Mouse (Mus musculus): ENCODE data around the gene Plpp4.
A peak's percentile ranks its signal among the peaks of the same experiment; 100 is the strongest.

Plpp4 gene

DNA sequence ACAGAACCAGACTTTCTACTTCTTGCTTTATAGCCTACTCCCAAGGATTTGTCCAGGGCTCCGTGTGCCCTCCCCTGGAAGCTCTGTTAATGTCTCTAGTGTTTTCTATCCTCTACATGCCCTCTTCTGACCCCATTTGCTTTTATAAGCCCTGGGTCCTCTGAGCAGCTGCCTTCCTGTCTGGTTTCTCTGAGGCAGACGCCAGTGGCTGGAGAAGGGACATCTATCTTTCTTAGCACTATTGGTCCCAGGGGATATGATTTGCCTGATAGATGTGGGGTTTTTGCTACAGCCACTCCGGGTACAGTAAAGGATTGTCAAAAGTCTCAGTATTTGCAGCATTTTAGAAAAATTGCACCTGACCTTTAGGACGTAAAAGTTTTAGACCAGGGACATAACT lies 46.5 kb downstream of the Plpp4 start:
- DNase-seq = no peak

DNA sequence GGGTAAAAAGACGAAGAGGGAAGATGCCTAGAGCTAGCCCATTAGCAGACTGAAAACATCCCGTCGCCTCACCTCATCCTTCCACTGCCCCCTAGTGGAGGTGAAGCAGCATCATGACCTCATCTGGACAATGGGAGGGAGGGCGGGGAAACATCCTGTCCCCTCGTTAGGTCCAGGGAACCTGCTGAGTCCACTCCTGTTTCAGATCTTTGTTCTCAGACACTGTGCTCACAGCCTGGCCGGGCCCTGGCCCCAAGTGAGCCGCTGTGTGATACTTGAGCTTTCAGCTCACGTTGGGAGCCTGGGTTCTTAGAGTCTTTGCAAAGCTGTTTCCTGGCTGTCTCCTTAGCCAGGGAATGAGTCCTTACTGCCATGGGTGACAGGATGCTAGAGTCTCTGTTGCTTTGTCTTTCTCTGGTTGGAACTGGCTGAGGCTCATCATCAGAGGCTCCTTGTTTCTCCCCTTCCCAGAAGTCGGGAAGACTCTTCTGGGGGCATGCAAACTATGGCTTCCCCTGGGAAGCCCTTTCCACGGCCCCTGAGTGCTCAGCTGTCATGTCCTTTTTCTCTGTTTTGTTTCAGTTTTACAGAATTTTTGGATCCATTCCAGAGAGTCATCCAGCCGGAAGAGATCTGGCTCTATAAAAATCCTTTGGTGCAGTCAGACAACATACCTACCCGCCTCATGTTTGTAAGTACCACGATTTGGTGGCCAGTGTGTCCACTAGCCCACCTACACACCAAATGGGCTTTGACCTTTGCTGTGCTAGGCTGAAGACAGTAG lies 50.4 kb downstream of the Plpp4 start:
- DNase-seq = peak; percentile 8 to 14

DNA sequence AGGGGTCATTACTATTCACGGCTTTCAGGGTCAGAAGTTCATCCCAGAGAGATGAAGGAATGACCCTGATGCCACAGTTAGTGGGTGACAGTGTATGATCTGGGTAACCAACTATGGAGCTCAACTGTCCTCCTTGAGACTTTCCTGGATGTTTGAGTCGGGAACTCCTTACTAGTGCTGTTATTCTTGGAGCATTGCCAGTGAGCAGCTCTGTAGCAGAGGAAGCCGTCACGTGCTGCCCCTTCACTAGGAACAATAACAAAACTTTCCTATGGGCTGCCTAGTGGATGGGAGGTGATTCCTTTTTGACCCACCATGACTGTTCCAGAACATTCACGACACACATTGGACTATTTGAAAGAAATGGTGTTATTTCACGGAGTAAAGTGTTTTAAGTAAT lies 51.8 kb downstream of the Plpp4 start:
- no peak for DNase-seq

DNA sequence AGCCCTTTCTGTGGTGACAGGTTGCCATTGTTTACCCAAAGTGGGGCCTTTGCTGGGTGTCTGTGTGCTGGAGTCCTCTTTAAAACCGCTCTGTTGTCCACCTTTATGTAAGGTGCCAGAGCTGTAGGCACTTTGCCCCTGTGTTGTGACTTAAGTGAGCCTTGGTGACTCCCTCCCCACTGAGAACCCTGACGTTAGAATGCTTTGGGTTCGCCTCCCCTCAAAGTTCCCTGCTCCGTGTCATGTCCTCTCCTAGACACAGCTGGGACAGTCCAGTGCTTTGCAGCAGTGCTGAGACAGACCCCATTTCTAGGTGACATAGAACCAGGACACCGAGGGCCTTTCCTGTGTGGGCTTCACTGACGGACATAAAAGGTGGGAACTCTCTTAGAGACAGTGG lies 55.7 kb downstream of the Plpp4 start:
- DNase-seq = no peak

DNA sequence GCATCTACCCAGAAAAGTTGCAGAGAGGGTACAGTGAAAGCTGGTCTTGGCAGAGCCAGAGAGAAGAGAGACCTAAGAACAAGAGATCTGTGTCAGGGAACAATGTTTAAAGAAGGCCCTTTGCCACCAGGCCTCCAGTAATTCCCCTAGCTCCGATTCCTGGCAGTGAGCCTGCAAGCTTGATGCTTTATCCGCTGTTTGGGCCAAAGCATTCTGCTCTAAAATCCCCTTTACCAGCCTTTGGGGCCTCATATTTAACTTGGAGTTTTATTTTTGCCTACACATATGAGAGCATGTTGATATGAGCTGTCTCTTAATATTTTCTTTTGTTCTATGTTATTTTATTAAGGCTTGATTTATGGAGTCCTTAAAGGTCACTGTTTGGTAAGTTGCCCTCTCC lies 57.1 kb downstream of the Plpp4 start:
- no peak for DNase-seq

DNA sequence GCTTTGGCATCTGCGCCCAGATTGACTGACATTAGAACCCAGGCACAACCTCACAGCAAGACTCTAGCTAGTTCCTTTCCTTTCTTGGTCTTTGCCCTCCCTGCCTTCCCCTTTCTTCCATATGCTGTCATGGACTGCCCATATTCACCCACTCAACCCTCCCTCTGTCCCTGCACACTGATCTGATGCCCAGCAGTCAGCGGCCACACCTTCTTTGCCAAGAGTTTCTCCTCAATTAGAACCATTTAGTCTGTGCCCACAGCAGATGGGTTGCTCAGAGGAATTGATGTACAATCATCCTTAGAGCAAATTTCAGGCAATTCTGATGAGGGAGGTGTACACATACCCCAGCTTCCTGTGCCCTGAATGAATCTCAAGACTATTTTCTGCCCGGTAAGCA lies 83.3 kb downstream of the Plpp4 start:
- peak in 1 of 2 experiments; percentile 6 for DNase-seq

DNA sequence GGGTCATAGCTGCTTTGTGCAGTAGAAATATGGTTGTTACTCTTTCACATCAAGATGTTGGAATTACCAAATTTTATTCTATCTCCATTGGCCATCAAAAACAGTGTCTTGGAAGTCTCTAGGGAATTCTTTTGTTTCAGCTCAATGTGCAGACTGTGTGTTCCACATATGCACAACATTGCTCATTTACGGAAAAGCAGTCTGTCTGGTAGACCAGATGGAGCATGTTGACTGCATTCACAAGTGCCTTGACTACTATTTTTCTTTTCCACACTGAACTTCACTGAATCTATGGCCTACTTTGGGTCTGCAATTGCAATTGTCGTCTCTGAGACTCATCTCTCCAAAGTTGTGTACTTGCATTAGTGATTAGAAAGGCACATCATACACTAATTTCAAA lies 98.7 kb downstream of the Plpp4 start:
- DNase-seq = no peak

DNA sequence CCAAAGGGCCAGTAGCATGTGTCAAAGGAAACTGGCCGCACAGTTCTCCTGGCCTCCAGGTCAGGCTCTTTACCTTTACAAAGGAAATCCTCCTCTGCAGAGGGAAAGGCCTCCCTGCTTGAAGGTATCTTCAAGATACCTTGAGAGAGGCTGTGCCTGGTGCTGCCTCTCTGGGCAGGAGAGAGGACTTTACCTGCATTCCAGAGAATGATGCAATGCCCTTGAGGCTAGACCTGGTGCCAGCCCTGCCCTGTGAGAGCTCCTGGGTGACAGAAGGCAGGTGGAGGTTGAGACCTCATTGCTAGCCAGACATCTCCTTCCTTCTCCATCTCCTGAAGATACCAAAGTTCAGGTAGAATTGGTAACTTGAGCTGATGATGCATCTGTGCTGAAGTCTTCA lies 118.5 kb downstream of the Plpp4 start:
- DNase-seq = no peak

DNA sequence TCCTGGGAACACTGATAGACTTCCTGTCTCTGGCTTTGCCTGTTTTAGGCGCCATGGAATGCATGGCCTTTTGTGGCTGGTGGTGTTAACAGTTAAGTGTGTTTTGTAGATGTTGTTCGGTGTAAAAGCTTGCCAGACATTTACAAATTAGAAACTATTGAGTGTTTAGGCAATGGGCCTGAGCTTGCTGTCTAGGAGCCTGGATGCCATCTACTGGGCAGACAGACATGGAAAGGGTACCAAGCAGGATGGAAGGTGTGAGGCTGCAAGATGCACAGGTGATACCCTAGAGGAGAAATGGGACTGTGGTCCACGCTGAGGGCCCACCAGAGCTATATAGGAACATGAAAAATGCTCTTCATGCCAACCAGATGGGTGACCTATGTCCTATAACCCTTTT lies 128.3 kb downstream of the Plpp4 start:
- no peak for DNase-seq

DNA sequence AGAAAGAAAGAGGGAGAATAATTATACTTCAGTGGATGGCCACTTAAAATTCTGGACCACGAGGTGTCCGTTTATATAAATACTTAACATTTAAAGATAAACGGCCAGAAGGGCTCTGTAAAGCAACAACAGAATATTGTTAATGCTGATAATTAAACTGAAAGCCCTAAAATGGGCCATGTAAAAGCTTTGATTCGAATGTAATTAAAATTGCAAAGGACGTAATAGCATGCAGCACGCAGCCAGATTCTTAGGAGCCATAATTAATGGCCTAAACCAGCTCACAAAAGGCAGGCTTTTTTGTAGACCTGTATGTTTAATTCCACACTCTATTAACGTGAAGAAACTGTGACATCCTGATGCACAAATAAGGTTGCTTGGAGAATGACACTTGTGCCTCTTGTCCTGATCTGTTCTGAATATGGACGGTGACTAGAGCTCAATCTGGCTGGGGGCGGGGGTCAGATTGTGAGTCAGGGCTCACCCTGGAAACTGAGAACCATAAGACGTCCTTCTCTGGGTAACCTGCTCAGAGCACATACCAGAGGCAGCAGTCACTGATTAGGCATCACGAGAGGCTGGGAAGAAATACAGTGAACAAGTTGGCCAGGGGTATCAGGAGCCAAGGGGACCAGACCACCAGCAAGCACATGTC lies 136.1 kb downstream of the Plpp4 start:
- DNase-seq = no peak

DNA sequence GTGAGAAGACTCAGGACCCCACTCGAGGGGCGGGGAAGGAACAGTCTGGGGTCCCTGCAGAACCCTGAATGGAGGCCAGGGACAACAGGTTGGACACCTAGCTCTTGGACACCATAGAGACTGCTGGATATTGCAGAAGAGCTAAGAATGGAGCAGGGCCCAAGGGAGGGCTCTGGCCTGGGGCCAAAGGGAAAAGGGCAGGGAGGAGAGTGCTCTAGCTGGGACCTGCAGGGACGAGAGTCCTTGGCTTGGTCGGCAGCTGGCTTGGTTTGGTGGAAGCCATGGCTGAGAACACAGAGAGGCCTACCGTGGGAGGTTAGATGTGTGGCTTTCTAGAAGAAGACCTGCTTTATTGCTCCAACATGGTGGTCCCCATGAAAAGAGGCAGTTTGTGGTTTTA lies 139.7 kb downstream of the Plpp4 start:
- DNase-seq = no peak

DNA sequence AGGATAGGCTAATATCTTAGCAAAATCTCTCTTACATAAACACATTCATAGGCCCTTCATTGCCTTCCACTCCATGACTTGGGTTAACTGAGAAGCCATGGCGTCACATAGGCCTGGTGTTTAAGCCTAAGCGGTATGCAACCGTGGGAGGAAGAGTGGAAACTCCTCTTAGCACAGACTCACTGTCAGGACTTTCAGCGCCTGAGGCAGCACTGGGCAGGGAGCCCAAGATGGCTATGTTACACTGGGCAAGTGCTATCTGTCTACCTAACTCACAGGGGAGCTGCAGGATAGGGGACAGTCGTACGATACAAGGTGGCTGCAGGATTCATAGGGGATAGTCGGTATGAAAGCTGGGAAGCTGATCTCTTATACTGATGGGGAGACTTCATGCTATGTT lies 142.2 kb downstream of the Plpp4 start:
- DNase-seq = peak; percentile 60 to 80

DNA sequence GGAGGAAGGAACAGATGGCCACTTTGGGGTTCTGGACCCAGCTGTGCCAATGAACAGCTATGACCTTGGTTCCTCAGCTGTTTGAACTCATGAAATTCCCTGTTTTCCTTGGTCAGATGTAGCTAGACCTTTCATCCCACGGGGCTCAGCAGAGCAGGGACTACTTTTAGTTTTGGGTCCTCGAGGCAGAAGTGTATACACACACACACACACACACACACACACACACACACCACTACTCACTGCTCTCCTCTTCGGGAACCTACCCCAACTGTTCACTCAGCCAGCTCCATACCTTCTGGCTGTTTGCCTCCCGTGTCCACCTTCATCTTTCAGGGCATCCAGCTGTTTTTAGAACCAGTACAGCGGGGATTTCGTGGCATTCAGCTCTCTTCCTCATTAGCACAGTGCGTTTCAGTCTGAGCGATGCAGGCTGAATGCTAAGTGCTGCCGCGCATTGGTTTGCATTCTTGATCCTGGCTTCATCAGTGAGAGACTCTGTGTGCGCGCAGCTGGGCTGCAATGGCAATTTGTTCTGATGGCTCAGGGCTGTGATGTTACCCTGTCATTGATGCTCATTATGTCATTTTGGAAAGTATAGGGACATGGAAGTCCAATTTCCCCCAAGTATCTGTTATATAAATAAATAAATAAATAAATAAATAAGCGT lies 146.0 kb downstream of the Plpp4 start:
- no peak for DNase-seq

DNA sequence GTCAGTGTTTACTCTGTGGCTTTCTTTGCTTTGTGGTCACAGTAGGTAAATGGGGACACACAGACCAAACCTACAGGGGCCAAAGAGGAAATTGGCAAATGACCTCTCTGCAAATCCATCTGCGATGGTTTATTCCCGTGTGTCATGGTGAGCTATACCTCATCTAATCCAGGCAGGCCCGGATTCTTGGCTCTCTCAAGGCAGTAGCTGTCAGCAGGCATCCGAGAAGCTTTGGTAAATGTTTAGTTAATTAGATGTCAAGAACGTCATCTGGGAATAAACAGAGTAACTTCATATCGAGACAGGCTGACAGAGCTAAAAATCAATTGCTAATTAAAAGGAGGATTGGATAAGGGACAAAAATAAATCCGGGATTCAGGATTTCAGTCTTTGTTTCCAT lies 149.2 kb downstream of the Plpp4 start:
- DNase-seq = no peak

DNA sequence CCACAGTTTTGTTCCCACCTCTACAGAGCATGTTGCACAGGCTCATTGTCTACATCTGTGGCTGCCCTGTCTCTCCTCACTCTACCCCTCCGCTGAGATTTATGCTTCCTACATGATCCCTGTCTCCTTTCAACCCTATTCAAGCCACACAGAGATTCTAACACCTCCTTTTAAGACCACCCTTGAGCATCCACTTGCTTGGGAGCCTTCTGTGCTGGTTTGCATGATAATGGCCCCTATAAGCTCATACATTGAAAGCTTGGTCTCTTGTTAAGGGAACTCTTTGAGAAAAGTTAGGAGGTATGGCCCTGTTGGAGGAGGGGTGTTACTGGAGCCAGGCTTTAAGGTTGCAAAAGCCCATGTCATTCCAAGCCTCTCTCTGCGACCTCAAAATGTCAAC lies 155.9 kb downstream of the Plpp4 start:
- no peak for DNase-seq

DNA sequence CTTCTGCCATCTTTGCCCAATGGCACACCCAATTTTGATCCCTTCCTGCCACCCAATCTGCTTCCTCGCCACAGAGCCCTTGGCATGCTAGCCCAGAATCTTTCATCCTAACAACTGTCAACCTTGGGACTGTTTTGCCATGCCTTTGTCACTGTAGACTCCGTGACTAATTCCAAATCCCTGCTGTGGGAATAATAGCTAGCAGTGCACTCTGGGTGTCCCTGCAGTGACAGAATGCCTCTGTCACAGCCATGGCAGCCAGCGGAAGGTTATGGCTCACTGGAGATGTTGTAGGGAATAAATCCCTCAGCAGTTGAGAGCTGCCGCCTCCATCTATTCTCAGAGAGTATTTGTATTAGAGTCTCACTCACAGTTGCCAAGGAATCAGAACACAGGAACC lies 158.3 kb downstream of the Plpp4 start:
- no peak for DNase-seq

DNA sequence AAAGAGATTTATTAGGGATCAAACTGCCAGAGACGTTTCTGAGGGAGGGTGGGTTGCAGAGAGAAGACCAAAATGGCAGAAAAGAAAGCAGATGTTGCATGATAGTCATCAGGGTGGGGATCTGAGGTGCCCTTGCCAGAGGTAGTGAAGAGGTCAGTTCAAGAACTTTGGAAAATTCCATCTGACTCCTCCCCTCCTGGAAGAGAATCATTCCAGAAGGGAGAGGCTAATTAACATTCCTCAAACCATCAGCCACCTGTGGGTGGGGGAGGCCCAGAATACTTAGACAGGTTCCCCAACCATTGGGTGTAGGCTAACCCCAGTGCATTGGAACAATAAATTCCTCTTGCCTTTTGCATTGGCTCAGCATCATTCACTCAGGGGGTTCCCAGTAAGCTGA lies 164.3 kb downstream of the Plpp4 start:
- DNase-seq = no peak

DNA sequence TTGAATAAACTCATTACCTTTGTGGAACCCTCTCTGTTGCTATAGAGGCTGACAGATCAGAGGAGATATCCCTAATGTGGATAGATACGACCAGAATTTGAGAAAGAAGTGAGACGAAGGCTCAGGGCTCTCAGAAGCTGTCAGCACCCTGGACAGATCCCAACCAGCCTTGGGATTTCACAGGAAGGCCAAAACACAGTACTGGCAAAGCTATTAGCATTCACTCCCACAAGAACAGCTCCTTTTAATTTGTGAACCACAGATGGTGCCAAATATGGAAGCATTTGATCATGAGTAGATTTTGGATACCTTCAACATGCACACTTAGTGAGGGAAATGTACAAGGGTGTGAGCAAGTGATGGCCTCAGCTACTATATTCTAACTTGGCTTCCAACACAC lies 168.7 kb downstream of the Plpp4 start:
- no peak for DNase-seq

DNA sequence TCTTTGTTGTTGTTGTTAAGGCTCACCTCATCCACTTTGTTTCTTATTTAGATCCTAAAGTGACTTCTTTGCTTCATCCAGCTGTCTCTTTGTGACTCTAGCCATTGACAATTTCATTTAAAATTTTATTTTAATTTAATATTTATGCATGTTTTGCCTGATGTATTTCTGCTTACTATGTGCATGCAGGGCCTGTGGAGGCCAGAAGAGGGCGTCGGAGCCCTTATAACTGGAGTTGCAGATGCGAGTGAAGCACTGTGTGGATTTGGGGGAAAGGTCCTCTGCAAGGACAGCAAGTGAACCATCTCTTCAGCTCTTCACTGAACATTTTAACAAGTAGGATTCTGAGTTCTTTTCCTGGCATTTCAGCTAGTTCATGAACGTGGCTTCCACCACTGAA lies 172.0 kb downstream of the Plpp4 start:
- no peak for DNase-seq

DNA sequence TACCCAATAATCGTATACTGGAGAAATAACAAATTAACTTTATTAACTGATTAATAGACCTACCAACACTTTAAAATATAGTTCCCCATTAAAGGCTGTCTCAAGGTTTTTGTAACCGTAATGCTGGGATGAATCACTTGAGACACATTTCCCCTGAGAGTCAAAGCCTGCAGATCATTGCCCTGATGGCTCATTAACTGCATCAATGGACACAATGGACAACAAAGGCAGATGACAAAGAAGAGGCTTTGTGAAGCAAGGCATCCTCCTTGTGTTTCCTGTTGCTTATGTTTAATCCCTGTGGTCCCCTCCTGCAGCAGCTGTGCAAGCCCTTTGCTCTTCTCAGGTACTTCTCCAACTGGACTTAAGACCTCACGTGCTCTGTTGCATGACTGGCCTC lies 173.1 kb downstream of the Plpp4 start:
- no peak for DNase-seq
